Mouse (Mus musculus): ENCODE measurements around the gene Akap2.

Gene Akap2

DNA sequence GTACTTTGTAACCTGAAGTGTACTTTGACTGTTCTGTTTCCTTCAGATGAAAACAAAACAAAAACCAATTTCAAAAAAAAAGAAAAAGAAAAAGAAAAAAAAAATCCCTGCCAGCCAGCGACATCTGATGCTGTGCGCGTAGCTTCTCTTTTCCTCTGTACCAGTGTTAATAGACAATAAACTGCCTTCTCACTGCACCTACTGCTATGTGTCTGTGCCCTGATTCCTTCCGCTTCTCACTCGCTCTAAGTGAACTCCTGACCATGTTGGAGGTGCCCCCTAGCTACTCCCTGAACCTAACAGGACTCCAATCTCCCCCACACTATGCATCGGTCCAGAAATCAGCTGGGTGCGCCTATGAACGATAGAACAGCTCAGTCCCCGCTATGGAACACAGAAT lies at the start of gene Akap2:
Gene Akap2 (plus strand): TSS at position 304 of the 400 bp plus-strand sequence.
- DNase-seq (ENCODE audit: low read depth, low spot score): no peak

DNA sequence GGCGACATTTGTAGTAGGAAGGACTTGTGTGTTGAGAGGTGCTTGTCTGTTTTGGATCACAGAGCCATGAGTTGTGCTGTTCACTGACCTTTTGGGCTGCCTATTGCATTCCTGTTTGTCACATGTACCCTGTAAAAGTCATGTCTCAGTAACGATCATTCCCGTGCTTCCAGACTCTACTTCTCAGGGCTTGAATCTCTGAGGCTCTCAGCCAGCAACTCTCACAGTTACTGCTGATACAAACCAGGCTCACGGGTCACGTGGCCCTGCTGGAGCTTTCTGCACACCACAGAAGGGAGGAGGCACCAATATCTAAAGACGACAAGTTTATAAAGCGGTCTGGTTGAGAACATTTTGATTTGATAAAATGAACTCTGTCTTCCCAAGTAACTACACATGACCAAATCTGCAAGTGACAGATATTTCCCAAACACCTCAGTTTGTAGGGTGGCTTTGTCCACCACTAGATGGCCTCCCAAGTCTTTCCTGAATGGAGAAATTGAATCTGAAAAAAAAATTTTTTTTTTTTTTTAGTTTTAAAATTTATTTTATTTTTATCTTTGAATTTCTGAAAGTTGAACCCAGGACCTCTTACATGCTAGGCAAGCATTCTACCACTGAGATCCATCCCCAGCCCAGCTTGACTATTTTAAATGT lies 46.5 kb upstream of the Akap2 start:
- no peak for DNase-seq (ENCODE audit: low read depth, low spot score)

DNA sequence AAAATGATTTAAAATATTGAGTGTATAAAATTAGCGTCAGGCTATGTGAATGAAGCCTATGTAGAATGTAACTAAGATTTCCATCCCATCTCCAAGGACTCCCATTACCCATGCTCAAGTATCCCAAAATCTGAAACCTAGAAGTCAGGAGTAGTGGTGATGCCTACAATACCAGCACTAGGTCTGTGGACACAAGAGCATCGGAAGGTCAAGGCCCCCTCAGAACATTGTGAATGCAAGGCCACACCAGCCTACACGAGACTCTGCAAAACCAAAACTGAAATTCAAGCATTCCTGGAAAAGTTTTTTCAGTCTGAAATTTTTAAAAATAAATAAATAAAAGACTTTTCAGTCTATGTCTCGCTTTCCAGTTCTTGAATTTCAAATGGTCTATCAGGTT lies 44.9 kb upstream of the Akap2 start:
- DNase-seq (ENCODE audit: low read depth, low spot score): no peak

DNA sequence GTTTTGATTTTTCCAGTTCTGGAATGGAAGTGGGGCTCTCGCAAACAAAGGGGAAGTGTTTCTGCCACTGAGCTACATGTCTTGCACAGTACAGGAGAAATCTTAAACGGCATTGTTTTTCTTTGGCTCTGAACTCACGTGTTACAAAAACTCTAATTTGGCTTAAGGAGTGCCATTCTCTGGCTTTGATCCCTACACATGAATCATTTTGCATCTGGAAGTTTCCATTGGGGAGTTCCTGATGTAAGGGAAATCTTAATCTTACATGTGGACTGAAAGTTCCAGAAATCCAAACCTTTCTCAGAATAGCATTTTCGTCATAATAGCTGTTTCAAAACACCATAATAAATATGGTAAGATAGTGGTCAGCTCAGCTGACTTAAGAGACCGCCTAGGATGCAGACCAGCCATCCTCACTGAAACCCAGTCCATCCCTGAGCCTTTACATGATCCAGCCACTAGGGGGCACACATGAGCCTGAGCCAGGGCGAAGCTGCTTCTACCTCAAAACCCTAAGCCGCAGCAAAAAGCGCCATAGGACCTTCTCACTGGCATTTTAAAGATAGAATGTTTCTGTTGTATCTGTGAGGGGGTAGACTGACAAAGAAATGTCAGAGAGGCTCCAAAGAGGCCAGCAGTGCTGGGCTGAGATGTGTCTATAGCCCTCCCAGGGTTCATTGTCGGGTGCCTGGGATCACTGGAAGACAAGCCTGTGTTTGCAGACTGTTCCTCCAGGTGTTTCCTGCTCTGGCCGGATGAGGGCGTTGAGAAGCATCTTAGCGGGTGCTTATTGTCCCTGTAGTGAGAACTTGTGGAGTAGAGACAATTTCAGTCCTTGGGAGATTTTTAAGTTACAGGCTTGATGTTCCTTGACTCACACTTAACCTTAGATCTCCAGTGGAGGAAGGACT lies 44.2 kb upstream of the Akap2 start:
- peak; percentile 90 for DNase-seq (ENCODE audit: low read depth, low spot score)

DNA sequence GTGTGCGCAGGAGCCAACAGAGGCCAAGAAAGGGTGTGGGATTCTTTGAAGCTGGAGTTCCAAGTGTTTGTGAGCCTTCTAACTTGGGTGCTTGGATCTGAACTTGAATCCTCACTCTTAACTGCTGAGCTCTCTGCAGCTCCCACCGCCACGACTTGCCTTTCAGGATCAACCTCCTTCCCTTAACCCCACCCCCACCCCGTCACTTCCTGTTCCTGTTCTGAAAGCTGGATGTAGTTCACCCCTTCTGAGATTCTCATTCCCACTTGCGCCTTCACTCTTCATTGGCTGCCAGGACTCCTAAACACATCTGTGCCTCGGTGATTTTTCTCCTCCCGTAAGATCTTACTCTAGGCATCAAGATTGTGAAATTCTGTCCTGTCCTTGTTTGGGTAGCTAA lies 43.1 kb upstream of the Akap2 start:
- DNase-seq (ENCODE audit: low read depth, low spot score): peak; percentile 77

DNA sequence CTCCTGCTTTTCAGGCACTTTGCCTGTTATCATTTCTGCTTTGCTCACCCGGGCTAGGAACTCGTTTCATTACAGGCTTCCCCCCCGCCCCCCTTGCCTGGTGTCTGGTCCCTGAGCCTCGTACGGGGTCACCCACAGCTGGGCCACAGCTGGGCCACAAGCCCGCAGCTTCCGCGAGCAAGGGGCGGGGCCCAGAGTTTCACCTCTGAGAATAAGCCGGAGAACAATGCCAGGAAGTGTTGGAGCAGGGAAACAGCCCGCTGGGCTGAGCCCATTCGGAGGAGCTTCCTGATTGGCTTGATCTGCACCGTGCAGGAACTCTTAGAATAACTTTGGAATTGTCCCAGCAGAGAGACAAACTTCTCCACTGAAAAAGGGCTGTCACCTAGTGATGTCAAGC lies 42.1 kb upstream of the Akap2 start:
- DNase-seq (ENCODE audit: low read depth, low spot score): peak; percentile 79

DNA sequence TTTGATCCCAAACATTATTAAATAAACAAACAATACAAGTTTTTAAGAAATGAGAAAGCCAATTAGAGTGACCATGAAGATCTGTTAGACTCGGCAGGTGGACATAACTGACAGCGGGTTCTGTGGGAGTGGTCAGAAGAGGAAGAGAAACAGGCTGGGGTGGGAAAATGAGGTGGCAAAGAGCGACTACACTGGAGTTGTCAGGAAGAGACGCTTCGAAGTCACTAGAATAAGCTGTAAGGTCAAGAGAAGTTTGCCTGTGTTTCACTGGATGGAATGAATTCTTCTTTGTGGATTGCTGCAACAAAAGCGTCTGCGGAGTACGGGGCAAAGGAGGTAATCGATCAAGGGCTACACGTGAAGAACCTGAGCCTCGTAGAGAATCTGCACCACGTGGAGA lies 39.5 kb upstream of the Akap2 start:
- DNase-seq (ENCODE audit: low read depth, low spot score): no peak

DNA sequence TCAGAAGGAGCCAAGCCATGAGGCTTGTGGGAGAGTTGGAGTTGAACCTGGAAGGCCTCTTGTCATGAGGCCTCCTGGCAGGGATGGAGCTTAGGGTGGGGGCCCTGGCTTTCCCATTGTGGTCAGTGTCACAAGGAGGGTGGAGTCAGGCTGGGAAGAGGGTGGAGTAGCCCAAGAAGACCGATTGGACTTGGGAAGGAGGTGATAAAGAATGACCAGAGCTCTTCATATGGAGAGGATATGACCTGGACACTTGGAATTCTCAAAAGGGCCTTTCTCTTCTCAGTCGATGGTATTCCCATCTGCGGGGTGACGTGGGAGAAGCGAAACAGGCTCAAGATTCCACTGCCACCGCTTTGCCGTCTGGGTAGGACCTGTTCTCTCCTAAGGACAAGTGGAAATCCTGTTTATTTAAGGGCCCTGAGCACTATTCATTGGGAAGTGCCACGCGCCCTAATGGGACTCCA lies 38.4 kb upstream of the Akap2 start:
- DNase-seq (ENCODE audit: low read depth, low spot score): no peak

DNA sequence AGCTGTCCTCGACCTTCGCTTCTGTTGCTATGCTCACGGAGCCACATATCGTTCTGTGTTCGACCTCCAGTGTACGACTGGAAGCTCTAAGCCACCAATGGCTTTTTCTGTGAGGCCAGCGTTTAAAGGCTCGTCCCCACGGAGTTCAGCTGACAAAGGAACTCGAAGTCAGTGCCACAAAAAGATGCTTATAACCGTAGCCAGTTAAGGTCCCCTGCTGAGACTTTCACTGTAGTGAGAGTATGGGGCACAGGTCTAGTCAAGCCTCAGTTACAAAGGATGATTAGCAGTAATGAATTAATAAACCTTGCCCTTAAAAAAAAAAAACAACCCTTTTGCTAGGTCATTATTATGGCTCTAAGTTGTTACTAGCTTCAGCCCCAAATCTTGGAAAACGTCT lies 37.3 kb upstream of the Akap2 start:
- no peak for DNase-seq (ENCODE audit: low read depth, low spot score)

DNA sequence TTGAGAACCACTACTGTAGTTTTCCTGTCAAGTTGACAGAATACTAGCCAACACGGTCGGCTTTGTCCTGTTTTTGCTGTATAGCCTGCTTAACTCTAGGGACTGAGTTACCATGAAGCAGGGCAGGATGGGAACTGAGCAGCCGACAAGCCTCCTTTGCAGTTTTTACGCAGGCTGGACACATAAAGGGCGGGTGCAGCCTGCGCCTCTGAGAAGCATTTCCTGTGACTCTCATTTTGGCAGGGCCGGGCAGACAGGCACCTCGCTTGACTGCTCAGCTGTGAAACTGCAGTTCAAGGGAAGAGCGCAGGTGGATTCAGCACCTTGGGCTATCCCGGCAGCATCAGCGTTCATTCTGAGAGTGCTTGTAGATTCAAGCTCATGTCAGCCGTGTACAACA lies 35.9 kb upstream of the Akap2 start:
- DNase-seq (ENCODE audit: low read depth, low spot score): peak; percentile 65

DNA sequence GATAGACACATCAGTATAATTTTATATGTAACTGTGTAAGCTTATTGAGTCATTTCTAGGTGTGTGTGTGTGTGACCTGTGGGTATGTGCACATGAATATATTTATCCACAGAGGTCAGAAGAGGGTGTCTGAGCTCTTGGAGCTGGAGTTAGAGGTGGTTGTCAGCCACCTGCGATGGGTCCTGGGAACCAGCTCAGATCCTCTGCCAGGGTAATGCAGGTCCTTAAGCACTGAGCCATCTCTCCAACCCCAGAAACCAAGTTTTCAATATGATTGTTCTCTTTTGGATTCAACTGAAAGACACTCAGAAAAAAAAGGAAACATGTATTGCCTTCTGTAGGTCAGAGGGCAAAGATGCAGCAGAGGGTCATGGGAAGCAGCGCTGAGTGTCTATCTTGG lies 35.1 kb upstream of the Akap2 start:
- no peak for DNase-seq (ENCODE audit: low read depth, low spot score)

DNA sequence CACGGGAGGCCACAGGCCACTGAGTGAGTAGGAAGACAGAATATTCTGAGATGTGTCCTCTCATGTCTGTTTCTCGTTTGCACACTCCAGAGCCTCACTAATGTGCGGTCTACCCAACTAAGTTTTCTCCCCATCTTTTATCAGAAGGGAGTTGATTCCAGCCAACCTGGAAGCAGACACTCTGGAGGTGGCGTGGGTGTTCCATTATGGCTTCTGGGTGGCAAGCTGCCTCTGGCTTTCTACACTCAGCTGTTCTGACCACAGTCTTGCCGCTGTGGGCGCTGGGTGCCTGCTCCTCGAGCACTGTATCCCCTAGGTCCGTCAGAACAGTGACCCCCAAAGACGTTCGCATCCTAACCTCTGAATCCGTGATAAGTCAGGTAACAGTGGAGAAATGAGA lies 34.5 kb upstream of the Akap2 start:
- DNase-seq (ENCODE audit: low read depth, low spot score): no peak

DNA sequence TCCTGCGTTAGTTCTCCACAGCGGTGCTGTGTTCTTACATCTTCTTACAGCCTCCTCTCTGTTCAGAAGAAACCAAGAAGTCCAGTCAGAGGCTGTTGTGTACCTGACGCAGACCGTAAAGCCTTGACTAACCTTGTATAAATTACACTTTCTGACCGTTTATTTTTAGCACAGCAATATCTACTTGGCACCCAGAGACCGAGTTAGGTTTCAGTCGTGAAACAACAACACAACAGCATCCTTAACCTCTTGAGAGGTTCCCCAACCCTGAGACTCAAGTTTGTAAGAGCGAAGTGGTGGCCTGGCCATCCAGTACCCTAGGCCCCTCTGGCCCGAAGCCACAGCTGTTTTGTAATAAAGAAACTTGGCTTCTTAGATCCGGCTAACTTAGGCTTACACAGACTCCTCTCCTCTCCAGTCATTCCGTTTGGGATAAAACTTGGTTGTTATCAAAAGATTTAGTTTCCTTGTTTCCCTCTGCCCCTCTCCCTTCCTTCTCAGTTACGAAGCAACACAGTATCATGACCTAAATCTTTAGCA lies 32.7 kb upstream of the Akap2 start:
- no peak for DNase-seq (ENCODE audit: low read depth, low spot score)

DNA sequence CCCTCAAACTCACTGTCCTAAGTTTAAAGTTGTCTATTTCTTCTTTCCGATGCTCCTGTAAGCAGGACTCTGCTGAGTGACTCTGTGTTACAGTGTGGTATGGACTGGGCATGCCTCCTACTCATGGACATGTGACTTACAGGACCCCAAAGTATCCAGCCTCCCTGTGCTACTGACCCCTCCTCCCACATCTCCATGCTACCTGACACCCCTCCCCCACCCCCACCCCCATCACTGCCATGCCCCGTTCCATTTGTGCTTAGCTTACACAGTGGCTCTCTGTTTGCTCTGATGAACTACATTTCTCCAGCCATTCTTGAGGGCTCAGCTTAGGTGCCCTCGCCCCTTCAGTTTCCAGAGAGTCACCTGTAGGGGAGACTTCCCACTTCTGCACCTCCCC lies 30.7 kb upstream of the Akap2 start:
- DNase-seq (ENCODE audit: low read depth, low spot score): peak; percentile 53

DNA sequence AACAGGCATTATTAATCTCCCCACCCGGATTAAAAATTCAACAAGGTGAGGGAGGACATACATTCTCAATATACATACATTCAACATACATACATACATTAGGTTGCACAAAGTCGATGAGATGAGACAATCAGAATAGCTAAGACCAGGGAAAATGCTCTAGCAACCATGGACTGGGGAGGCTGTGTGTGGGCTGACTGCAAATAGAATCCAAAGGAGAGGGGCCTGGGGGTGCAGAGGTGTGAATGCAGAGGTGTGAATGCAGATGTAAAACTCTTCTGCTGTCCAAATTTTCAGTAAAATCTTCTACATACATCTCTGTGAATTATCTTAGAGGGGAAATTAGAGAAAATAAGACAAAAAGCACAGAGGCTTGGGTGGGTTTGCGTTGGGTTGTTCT lies 29.9 kb upstream of the Akap2 start:
- DNase-seq (ENCODE audit: low read depth, low spot score): no peak

DNA sequence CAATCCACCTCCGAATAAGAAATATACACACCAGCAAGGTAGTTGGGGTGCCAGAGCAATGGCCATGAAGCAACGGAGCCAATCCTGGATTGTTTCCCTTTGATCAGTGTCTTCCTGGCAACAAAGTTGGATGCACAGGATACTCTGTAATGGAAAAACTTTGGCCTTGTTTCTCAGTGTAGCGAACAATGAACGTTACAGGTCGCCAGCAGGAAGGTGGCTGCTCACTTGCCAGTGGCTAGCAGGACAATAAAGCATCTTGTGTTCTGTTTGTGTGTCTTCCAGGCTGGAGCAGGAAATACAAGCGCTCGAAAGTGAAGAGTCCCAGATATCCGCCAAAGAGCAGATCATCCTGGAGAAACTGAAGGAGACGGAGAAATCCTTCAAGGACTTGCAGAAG lies 29.3 kb upstream of the Akap2 start:
- DNase-seq (ENCODE audit: low read depth, low spot score): no peak

DNA sequence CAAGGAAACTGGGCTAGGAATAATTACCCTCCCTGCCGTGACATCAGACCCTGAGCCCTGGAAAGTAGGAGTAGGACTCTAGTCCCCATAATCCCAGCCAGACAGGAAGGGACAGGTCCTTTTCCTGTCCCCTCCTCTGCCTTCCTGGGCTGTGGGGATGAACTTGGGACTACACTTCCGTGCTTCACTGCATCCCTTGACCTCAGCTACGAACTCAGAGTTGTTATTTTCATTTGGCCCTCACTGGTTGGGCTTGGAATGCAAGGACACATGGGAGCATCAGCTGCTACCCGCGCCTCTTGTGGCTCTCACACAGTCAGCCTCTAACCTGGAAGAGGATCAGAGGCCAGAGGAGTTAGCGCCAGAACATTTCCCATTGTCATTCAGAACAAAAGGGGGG lies 27.5 kb upstream of the Akap2 start:
- peak; percentile 70 for DNase-seq (ENCODE audit: low read depth, low spot score)

DNA sequence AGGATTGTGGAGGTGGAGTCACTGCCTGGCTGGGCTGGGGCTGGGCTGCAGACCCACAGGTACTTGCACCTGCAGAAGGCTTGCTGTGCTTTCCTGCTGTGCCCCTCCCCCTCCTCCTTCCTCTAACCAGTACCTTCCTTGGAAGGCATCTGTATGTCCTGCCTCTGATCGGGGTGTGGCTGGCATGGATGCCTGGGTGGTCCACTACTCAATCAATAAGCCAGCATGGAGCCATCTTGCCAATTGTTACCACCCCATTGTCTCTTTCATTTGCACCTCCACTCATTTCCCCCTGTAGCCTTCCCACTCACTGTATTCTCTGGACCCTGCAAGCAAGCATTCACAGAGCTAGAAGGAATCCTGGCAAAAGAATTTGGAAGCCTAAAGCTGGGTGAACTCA lies 26.7 kb upstream of the Akap2 start:
- peak; percentile 99 for DNase-seq (ENCODE audit: low read depth, low spot score)

DNA sequence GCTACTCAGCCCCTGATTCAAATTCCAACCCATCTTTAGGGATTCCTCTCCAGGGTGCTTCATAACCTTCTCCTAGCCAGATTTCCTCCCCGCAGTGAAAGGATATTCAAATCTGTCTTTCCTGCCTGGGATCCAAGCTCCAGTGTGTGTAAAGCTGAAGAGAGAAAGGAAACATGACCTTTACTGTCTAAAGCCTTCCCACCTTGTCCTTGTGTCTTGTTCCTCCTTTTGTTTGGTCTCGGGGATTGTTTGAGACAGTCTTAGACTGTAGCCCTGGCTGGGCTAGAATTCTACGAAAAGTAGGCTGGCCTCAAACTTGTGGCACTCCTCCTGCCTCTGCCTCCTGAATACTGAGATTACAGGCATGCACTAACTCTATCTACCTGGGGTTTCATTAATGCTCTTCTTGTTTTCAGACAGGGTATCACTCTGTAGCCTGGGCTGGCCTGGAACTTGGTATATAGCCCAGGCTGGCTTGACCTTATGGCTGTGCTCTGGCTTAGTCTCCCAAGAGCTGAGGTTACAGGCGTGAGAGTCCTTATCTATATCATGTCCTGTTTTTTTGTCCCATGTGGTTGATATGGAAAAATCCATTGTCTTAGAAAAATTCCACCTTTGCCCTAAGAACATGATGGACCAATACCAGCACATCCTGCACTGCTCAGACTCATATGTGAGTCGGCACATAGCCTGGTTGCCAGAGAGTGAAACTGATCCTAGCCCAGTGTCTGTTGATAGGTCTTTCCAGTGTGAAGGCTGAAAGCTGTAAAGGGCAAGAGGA lies 22.9 kb upstream of the Akap2 start:
- peak; percentile 67 for DNase-seq (ENCODE audit: low read depth, low spot score)

DNA sequence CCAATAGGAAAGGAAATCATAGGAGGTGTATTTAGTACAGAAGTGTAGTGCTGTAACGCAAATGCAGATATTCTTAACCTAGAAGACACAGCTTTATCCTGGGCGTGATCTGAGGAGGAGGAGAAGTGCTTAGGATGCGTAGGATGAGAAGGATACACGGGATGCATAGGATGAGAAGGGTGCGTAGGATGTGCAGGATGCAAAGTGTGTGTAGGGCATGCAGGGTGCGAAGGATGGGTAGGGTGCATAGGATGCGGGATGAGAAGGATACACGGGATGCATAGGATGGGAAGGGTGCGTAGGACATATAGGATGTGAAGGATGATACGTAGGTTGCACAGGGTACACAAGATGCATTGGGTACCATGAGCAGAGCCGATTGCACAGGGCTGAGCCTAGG lies 20.5 kb upstream of the Akap2 start:
- DNase-seq (ENCODE audit: low read depth, low spot score): no peak

DNA sequence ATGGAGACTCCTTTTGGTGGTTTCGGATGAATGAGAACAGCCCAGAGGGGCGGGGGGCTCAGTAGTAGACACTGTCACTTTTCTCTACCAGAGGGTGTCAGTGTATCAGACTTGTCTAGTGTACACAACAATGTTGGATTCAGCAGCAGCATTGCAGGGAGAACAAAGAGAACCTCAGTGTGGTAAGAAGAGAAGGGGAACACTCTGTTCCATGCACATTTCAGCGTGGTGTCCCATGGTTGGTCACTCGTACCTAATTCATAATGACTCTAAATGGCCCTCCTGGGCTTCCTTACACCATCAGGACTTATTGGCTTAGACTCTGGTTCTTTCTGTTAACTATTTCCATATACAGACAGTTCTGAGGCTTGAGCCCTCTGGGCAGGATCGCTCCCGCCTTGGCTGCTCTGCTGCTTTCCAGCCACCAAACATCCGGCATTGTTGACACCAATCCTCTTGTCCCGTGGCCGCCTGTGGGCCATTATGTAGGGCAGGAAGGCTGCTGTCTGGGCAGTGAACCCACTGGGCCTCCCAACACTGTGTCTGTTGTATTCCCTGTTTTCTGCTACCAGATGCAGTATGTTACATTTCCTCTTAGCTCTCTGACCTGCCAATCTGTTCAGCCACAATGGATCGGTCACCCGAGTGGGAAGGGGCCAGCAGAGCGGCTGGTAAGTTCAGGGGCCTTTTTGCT lies 19.4 kb upstream of the Akap2 start:
- DNase-seq (ENCODE audit: low read depth, low spot score): no peak
